Mouse (Mus musculus): ENCODE results near the gene Cxcl16. TPM values are rescaled to one million over a fixed set of nuclear protein-coding genes. Genes with fewer than 3 reads are reported as not detected.
"Not testable (repeated sequence)": the region's sequence is repeated elsewhere in the genome, so short reads cannot be mapped to it uniquely, and the experiment has no call there.

Gene Cxcl16
- polyA plus RNA-seq, 1 experiment from 2014 or later = 3.7 TPM

- Histone ChIP-seq H3K4me3 (peak overlapping the region; percentile 80), H3K4me1 (peaks cover 20% of the 10 kb centered on the region), H3K27ac (peak overlapping the region; percentile 91), H3K9me3 (no peaks in the 10 kb centered on the region), H3K27me3 (ENCODE audit: insufficient read depth, poor library complexity, severe bottlenecking) (peaks cover 10% of the 10 kb centered on the region; the same call in 1 of the 2 replicates), H3K36me3 (peaks cover 7% of the 10 kb centered on the region)
- WGBS = 34% methylated on average over 5 of the region's 5 CpGs
- DNase-seq (ENCODE audit: low spot score) = no peak
Observed at GRCm38 (mm10) chr11:70431574-70431973, 28.2 kb downstream of the Cxcl16 start.

DNA sequence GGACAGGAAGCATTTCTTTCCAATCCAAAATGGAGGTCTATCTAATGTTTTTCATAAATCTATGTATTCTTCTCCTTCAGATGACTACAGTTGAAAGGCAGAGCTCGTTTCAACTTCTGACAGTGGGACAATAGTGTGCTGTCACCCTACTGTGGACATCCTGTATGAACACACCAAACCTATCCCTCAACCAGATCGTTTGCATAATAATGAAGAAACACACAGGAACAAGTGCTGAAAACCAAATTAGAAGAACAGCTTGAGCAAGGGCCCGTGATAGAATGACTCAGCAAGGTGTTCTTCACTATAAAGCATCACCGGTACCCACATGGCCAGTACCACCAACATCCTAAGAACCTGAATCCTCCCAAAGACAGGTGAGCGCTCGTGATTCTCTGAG lies 33.2 kb downstream of the Cxcl16 start:
- not testable (repeated sequence) for H3K27me3 ChIP-seq (ENCODE audit: insufficient read depth, poor library complexity, severe bottlenecking); H3K4me1 ChIP-seq; DNase-seq (ENCODE audit: low spot score); H3K9me3 ChIP-seq; H3K4me3 ChIP-seq; H3K36me3 ChIP-seq; H3K27ac ChIP-seq
- 68% methylated on average over 6 of the region's 6 CpGs for WGBS

- WGBS = 48% methylated on average over 5 of the region's 5 CpGs
- H3K27me3 ChIP-seq (ENCODE audit: insufficient read depth, poor library complexity, severe bottlenecking) = no peaks in the 10 kb centered on the region
- H3K9me3 ChIP-seq = no peaks in the 10 kb centered on the region
- no peak overlapping the region for H3K27ac ChIP-seq
- H3K4me1 ChIP-seq = no peaks in the 10 kb centered on the region
- H3K4me3 ChIP-seq = no peak overlapping the region
- no peaks in the 10 kb centered on the region for H3K36me3 ChIP-seq
- DNase-seq (ENCODE audit: low spot score) = no peak
Observed at GRCm38 (mm10) chr11:70419486-70419885, 40.3 kb downstream of the Cxcl16 start.

DNA sequence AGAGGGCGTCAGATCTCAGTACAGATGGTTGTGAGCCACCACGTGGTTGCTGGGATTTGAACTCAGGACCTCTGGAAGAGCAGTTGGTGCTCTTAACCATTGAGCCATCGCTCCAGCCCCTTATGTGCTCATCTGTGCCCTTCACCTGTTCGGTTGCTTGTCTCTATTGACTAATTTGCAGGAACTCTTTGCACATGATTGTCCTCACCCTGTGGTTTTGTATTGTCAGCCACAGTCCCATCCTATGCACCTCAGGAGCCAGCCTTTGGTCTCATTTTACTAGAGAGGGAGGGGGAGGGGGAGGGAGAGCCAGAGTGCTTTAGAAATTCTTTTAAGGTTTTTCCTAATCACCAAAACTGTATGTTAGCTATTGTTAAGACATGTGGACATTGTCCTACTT lies 41.6 kb downstream of the Cxcl16 start:
- 63% methylated on average over 4 of the region's 4 CpGs for WGBS
- no peak overlapping the region for H3K27ac ChIP-seq
- no peaks in the 10 kb centered on the region for H3K27me3 ChIP-seq (ENCODE audit: insufficient read depth, poor library complexity, severe bottlenecking)
- DNase-seq (ENCODE audit: low spot score) = no peak
- no peak overlapping the region for H3K4me3 ChIP-seq
- no peaks in the 10 kb centered on the region for H3K4me1 ChIP-seq
- no peaks in the 10 kb centered on the region for H3K36me3 ChIP-seq
- no peaks in the 10 kb centered on the region for H3K9me3 ChIP-seq

GRCm38 (mm10) chr11:70413961-70414360 lies 45.8 kb downstream of the Cxcl16 start:
- peaks cover 3% of the 10 kb centered on the region for H3K4me1 ChIP-seq
- no peak for DNase-seq (ENCODE audit: low spot score)
- no peak overlapping the region for H3K4me3 ChIP-seq
- 3% methylated on average over 3 of the region's 3 CpGs for WGBS
- H3K36me3 ChIP-seq = no peaks in the 10 kb centered on the region
- H3K9me3 ChIP-seq = no peaks in the 10 kb centered on the region
- no peak overlapping the region for H3K27ac ChIP-seq
- no peaks in the 10 kb centered on the region for H3K27me3 ChIP-seq (ENCODE audit: insufficient read depth, poor library complexity, severe bottlenecking)

GRCm38 (mm10) chr11:70412591-70412990 lies 47.2 kb downstream of the Cxcl16 start:
- H3K4me3 ChIP-seq = no peak overlapping the region
- peaks cover 13% of the 10 kb centered on the region for H3K4me1 ChIP-seq
- no peaks in the 10 kb centered on the region for H3K9me3 ChIP-seq
- DNase-seq (ENCODE audit: low spot score) = no peak
- H3K27ac ChIP-seq = no peak overlapping the region
- 78% methylated on average over 5 of the region's 5 CpGs for WGBS
- no peaks in the 10 kb centered on the region for H3K27me3 ChIP-seq (ENCODE audit: insufficient read depth, poor library complexity, severe bottlenecking)
- 0 out of 2 replicates have a peak, but pooled peaks cover under 1% of the 10 kb centered on the region for H3K36me3 ChIP-seq

DNA sequence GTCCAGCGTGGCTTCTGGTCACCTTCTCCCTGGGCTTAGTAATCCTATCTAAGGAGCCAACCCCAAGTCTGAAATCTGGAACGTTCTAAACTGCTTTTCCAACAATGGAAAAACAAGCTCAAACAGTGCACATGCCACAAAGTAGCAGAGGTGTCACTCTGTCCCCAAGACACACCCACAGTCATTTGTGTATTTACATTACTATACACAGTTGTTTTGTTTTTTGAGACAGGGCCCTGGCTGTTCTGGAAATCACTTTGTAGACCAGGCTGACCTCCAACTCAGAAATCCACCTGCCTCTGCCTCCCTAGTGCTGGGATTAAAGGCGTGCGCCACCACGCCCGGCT lies 49.5 kb downstream of the Cxcl16 start:
- Histone ChIP-seq H3K9me3 (no peaks in the 10 kb centered on the region), H3K4me3 (peak overlapping the region; percentile 100), H3K27ac (peak overlapping the region; percentile 98), H3K36me3 (peaks cover 16% of the 10 kb centered on the region), H3K27me3 (ENCODE audit: insufficient read depth, poor library complexity, severe bottlenecking) (no peaks in the 10 kb centered on the region), H3K4me1 (peaks cover 13% of the 10 kb centered on the region)
- DNase-seq (ENCODE audit: low spot score) = no peak
- 60% methylated on average over 6 of the region's 6 CpGs for WGBS

DNA sequence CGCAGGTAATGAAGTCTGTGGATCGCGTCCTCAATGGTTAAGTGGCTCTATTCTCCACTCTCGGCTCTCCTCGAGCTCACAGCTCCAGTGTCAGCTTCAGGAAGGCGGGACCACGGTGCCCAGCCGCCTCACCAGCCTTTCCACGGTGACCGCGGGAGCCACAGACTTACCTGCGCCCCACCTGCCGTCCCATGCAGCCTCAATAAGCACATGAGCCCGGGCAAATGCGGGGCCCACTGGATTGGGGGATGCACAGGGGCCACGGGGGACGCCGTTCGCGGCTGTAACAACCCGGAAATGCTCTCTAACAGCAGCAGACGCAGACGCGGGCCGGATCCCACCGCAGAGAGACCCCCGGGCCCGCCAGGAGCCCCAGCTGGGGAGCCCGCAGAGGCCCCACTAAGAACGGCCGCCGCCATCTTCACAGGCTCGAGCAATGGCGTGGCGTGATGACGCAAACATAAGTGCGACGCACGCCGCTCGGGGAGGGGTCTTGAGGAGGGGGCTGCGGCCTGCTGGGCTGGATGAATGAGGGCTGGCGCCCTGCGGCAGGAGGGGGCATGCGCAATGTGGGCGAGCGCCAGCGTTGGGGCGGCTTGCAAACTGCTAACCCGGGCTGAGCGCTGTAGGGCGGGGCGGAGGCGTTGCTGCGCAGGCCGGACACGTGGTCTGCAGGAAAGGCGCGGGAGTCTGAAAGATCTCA lies 50.0 kb downstream of the Cxcl16 start, which contains the start of gene Pelp1:
TSS of gene Pelp1 (minus strand) at position 438 of the 703 bp plus-strand sequence.
- H3K9me3 ChIP-seq = no peaks in the 10 kb centered on the region
- peaks cover 13% of the 10 kb centered on the region for H3K4me1 ChIP-seq
- under 1% methylated on average over 59 of the region's 59 CpGs for WGBS
- H3K27me3 ChIP-seq (ENCODE audit: insufficient read depth, poor library complexity, severe bottlenecking) = no peaks in the 10 kb centered on the region
- peak within 1 kb of the TSS; percentile 98 for H3K27ac ChIP-seq
- peak; percentile 98 for DNase-seq (ENCODE audit: low spot score)
- H3K36me3 ChIP-seq = peaks cover 21% of the 10 kb centered on the region
- H3K4me3 ChIP-seq = peak within 1 kb of the TSS; percentile 100

Small RNA genes within 50 kb of the gene (microRNA-seq; reads per million reads assigned to microRNA genes)
- gene Mir7115 = not detected

Other genes with a start within 250 kb of the Cxcl16 start
- 0.51 and 2.4 TPM in 2 replicates for gene Slc16a11, start 247.2 kb downstream of the Cxcl16 start, polyA plus RNA-seq (2016; fragmentation: Nextera tagmentation; extraction: Ambion mirVana)
- gene Slc16a13, start 238.9 kb downstream of the Cxcl16 start, polyA plus RNA-seq (2016; fragmentation: Nextera tagmentation; extraction: Ambion mirVana) = 10.0 and 10.4 TPM in 2 replicates
- gene Bcl6b, start 230.2 kb downstream of the Cxcl16 start, polyA plus RNA-seq (2016; fragmentation: Nextera tagmentation; extraction: Ambion mirVana) = 10.7 and 15.0 TPM in 2 replicates
- 142 and 153 TPM in 2 replicates for gene 0610010K14Rik, start 222.1 kb downstream of the Cxcl16 start, polyA plus RNA-seq (2016; fragmentation: Nextera tagmentation; extraction: Ambion mirVana)
- 6.5 and 8.7 TPM in 2 replicates for gene Gm21988, start 220.2 kb downstream of the Cxcl16 start, polyA plus RNA-seq (2016; fragmentation: Nextera tagmentation; extraction: Ambion mirVana)
- gene Rnasek, start 220.1 kb downstream of the Cxcl16 start, polyA plus RNA-seq (2016; fragmentation: Nextera tagmentation; extraction: Ambion mirVana) = 126 and 165 TPM in 2 replicates
- 3.9 and 5.0 TPM in 2 replicates for gene Alox12, start 204.6 kb downstream of the Cxcl16 start, polyA plus RNA-seq (2016; fragmentation: Nextera tagmentation; extraction: Ambion mirVana)
- gene Alox12e, start 137.4 kb downstream of the Cxcl16 start, polyA plus RNA-seq (2016; fragmentation: Nextera tagmentation; extraction: Ambion mirVana) = not detected in 2 replicates
- gene Alox15, start 108.0 kb downstream of the Cxcl16 start, polyA plus RNA-seq (2016; fragmentation: Nextera tagmentation; extraction: Ambion mirVana) = 0.13 and 0.14 TPM in 2 replicates
- gene Pelp1, start 50.0 kb downstream of the Cxcl16 start, polyA plus RNA-seq (2016; fragmentation: Nextera tagmentation; extraction: Ambion mirVana) = 37.9 and 42.9 TPM in 2 replicates
- 11.5 and 19.3 TPM in 2 replicates for gene Arrb2, start 27.3 kb downstream of the Cxcl16 start, polyA plus RNA-seq (2016; fragmentation: Nextera tagmentation; extraction: Ambion mirVana)
- 31.0 and 37.5 TPM in 2 replicates for gene Med11, start 8.1 kb downstream of the Cxcl16 start, polyA plus RNA-seq (2016; fragmentation: Nextera tagmentation; extraction: Ambion mirVana)
- 0.73 and 1.2 TPM in 2 replicates for gene Zmynd15, start 551 bp downstream of the Cxcl16 start, polyA plus RNA-seq (2016; fragmentation: Nextera tagmentation; extraction: Ambion mirVana)
- 6.2 and 7.4 TPM in 2 replicates for gene Tm4sf5, start 45.3 kb upstream of the Cxcl16 start, polyA plus RNA-seq (2016; fragmentation: Nextera tagmentation; extraction: Ambion mirVana)
- not detected in 2 replicates for gene Vmo1, start 54.6 kb upstream of the Cxcl16 start, polyA plus RNA-seq (2016; fragmentation: Nextera tagmentation; extraction: Ambion mirVana)
- gene Gltpd2, start 59.2 kb upstream of the Cxcl16 start, polyA plus RNA-seq (2016; fragmentation: Nextera tagmentation; extraction: Ambion mirVana) = 0.25 and 4.3 TPM in 2 replicates
- gene Psmb6, start 65.4 kb upstream of the Cxcl16 start, polyA plus RNA-seq (2016; fragmentation: Nextera tagmentation; extraction: Ambion mirVana) = 825 and 969 TPM in 2 replicates
- gene Gm40193, start 73.0 kb upstream of the Cxcl16 start, polyA plus RNA-seq (2016; fragmentation: Nextera tagmentation; extraction: Ambion mirVana) = not detected in 2 replicates
- gene Pld2, start 80.1 kb upstream of the Cxcl16 start, polyA plus RNA-seq (2016; fragmentation: Nextera tagmentation; extraction: Ambion mirVana) = 9.4 TPM in 2 replicates
- gene Mink1, start 102.9 kb upstream of the Cxcl16 start, polyA plus RNA-seq (2016; fragmentation: Nextera tagmentation; extraction: Ambion mirVana) = 12.6 and 14.9 TPM in 2 replicates
- not detected in 2 replicates for gene 4930544D05Rik, start 155.9 kb upstream of the Cxcl16 start, polyA plus RNA-seq (2016; fragmentation: Nextera tagmentation; extraction: Ambion mirVana)
- not detected in 2 replicates for gene Chrne, start 159.2 kb upstream of the Cxcl16 start, polyA plus RNA-seq (2016; fragmentation: Nextera tagmentation; extraction: Ambion mirVana)
- gene Gp1ba, start 179.1 kb upstream of the Cxcl16 start, polyA plus RNA-seq (2016; fragmentation: Nextera tagmentation; extraction: Ambion mirVana) = 1.6 and 1.9 TPM in 2 replicates
- gene Rnf167, start 187.3 kb upstream of the Cxcl16 start, polyA plus RNA-seq (2016; fragmentation: Nextera tagmentation; extraction: Ambion mirVana) = 68.3 and 74.4 TPM in 2 replicates
- 207 and 246 TPM in 2 replicates for gene Slc25a11, start 187.5 kb upstream of the Cxcl16 start, polyA plus RNA-seq (2016; fragmentation: Nextera tagmentation; extraction: Ambion mirVana)
- gene Pfn1, start 194.7 kb upstream of the Cxcl16 start, polyA plus RNA-seq (2016; fragmentation: Nextera tagmentation; extraction: Ambion mirVana) = 2,022 and 2,208 TPM in 2 replicates
- gene Eno3, start 197.2 kb upstream of the Cxcl16 start, polyA plus RNA-seq (2016; fragmentation: Nextera tagmentation; extraction: Ambion mirVana) = 188 and 256 TPM in 2 replicates
- gene Spag7, start 209.4 kb upstream of the Cxcl16 start, polyA plus RNA-seq (2016; fragmentation: Nextera tagmentation; extraction: Ambion mirVana) = 204 and 209 TPM in 2 replicates
- 12.0 and 12.5 TPM in 2 replicates for gene Camta2, start 228.1 kb upstream of the Cxcl16 start, polyA plus RNA-seq (2016; fragmentation: Nextera tagmentation; extraction: Ambion mirVana)
- gene Inca1, start 240.2 kb upstream of the Cxcl16 start, polyA plus RNA-seq (2016; fragmentation: Nextera tagmentation; extraction: Ambion mirVana) = 1.6 and 2.4 TPM in 2 replicates
- 2.1 and 2.6 TPM in 2 replicates for gene Kif1c, start 240.6 kb upstream of the Cxcl16 start, polyA plus RNA-seq (2016; fragmentation: Nextera tagmentation; extraction: Ambion mirVana)

All from heart, embryonic 10.5 days (tissue).